Mouse (Mus musculus) kidney, adult 18-20 months (tissue): ENCODE data around the gene Slc36a3.

Experiments
- DNase-seq: peaks from one replicate; pipeline ENCODE4 v3.0.0; 2021

The Slc36a3 gene

DNA sequence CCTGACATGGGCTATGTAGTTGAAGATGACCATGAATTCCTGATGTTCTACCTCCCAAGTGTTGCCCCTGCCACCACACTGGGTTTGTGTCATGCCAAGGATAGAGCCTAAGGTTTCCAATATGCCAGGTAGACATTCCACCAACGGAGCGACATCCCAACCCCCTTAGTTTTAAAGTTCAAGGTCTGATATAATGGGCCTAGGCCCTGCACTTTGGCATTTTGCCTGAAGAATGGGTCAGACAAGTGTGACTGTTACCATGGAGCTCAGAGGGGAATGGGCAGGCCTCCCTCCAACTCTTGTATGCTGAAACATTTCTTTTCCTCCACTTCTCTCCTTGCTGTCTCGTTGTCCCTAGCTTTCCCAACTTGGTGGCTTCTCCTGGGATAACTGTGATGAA lies 48.3 kb downstream of the Slc36a3 start:
- DNase-seq = peak; percentile 57

DNA sequence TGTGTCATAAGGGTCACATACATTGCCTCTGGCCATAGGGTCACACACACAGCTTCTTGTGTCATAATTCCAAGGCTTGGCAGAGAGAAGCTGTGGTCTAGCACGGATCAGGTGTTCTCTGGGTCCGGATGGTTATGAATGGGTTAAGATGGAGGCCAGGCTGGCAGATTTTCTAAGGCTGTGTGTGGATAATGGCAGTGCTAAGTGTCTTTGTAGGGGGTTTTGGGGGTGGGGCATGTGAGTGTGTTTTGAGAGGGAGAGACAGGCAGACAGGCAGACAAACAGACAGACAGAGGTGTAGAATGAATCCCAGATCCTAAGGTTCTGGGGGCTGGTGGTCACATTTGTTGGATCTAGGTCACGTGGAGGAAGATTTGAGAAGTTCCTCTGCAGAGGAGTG lies 49.5 kb downstream of the Slc36a3 start:
- no peak for DNase-seq

DNA sequence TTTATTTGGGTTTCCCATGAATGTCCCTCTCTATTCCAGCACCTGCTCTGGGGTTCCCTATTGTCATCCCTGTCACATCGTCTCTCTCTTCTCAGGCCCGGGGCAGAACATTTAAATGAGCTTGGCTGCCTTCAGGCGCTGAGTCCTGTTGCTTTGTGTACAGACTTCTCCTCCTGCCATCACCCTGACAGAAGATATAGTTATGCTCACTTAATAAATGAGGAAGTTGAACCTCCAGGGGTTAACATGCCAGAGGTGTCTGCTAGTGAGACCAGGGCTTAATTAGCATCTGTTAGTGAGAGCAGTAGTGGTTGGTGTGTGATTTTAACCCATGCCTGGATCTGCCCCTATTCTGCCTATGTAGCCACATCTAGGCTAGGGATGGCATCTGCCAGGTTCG lies 51.6 kb downstream of the Slc36a3 start:
- DNase-seq = peak; percentile 10

DNA sequence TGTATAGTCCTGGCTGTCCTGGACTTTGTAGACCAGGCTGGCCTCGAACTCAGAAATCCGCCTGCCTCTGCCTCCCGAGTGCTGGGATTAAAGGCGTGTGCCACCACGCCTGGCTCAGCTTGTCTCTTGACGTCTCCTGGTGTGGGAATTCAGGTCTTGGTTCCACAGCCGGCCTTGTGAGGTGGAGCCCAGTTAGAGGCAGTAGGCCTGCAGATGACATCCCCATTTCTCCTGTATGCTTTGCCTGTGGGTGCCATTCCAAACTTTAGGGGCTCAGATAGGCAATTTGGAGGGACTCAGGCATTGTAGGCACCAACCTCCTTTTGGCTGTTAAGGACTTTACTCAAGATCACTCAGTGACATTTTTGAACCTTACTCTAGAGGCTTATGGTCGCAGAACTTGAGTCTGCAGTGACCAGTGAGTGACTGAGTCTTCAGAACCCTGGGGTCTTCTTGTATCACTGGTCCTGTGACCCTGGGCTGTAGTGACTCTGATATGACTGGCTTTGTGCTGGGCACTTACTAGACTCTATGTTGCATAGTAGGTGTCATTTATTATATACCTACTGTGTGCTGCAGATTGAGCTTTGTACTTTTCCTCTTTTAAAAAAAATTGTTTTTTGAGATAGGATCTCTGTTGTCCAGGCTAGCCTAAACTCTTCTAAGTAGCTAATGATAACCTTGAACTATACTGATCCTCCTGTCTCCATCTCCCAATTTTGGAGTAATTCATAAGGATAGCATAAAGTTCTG lies 52.3 kb downstream of the Slc36a3 start:
- peak; percentile 16 for DNase-seq

DNA sequence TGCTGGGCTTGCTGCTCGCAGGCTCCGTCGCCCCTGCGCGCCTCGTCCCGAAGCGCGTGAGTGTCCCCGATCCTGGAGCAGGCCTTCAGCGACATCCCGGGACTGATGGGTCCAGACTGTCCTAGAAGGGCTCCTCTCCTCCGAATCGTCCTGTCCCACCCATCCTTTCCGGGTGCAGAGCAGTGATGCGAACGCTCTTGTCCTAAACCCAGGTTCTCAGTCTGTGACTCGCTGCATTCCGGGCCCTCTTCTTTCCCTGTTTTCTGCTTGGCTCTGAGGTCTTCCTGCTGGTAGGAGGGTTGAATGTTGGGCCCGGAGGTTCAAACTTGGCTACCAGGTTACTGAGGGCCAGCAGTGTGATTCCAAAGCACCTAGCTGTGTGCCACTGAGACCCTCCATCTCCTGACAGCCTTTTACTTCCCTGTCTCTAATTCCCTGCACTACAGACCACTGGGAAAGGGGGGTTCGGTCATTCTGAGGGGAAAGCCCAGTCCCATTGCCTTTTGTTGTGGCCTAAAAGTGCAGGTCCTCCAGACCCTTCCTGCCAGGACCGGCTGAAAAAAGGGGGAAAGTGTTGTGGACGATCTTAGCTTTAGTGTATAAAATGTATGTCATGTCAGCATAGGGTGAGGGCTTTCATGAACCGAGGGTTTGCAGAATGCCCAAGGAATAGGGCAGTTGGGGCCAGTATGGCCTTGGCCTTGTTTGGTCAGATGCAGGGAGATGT lies 53.2 kb downstream of the Slc36a3 start:
- DNase-seq = no peak

DNA sequence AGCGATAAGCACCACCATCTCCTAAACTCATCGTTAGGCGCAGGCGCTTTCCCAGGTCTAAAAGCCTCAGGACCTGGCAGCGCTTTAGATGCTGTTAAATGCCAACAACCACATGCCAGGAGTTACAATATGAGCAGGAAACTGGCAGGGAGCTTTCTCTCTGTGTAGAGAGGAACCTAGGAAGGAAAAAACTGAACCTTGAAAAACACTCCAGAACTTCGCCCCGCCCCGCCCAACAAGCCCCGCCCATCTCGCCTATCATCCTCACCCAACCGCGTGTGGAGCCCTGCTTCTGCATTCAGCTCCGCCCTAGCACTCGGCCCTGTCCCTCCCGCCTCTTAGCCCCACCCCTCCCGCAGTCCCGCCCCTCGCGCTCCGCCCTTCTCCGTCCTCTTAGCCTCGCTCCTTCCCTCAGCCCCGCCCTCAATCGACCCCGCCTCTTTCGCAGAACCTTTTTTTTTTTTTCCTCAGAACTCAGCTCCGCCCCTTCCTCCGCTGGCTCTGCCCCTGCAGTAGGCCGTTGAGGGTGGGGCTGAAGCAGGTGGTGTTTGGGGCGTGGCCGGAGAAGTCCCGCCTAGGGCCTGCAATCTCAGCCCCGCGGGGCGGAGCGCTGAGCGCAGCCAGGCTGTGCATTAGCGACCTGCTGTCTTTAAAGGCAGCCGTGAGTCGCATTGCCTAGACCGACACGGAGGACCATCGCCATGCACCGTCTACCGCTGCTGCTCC lies 53.9 kb downstream of the Slc36a3 start, which contains the start of gene Gm2a:
Gm2a (plus strand) TSS at position 653 of the 726 bp plus-strand sequence.
- DNase-seq = peak; percentile 95

DNA sequence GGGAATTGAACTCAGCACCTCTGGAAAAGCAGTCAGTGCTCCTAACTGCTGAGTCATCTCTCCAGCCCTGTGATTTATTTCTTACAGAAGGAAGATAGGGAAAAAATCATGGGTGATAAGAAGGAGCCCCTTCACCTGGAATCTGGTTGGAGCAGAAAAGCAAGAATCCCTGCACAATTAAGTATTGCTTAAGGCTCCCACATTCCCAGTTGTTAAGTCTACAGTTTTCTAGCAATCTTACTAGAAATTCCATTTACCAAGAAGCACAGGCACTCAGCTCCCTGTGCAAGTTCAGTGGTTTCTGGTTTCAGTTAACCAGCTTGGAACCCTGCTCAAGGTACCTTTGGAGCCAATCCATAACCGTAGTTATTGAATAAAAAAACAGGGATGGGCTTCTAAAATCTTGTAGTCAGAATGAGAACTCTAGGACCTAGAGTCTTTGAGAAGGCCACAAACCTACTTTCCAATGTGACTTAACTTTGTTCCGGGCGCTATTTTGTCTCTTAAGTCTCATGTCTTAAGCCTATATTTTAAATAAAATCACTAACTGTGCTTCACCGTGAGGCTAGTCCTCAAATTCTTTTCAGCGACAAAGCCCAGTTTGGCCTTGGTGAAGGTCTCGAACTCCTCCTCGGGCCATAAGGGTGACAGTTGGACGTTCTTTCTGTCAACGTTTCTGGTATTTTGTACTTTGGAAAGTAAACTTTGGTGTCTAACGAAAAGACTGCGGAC lies 54.6 kb downstream of the Slc36a3 start:
- peak; percentile 16 for DNase-seq

GRCm38 (mm10) chr11:55096296-55096695 lies 55.2 kb downstream of the Slc36a3 start:
- peak; percentile 40 for DNase-seq

GRCm38 (mm10) chr11:55093096-55093495 lies 58.4 kb downstream of the Slc36a3 start:
- no peak for DNase-seq

GRCm38 (mm10) chr11:55089892-55090291 lies 61.6 kb downstream of the Slc36a3 start:
- DNase-seq = no peak

DNA sequence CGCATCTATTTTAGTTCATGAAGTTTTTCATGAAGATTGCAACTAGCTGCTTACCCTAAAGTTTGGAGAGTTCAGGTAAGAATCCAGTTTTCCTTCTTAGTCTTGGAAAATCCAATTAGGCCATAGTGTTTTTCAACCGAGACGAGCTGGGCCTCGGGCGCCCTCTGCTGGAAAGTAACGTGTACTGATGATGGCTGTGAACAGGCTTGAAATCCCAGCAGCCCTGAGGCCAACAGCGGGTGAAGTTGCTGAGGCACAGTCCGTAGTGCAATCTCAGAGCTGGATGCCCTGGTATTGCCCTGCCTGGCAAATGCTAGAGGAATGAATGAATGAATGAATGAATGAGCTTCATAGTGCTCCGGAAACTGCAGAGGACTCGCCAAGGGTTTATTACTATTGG lies 64.5 kb downstream of the Slc36a3 start:
- DNase-seq = peak; percentile 78

DNA sequence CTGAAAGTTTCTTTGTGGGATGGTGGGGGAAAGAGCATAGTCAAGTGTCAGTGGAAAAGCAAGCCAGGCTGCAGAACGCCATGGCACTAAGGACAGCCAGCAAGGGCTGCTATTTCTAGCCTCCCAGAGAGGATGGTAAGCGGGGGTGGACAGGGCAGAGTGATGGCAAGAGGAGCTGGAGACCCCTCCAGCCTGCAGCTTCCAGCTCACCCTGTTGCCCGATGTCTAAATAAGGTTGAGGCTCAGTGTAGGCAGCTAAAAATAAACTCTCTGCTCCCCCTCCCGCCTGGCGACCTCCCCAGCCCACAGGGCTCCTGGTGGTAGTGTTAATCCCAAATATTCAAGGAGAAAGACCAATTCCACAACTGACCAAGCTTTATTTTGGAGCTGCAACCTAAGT lies 66.1 kb downstream of the Slc36a3 start:
- DNase-seq = no peak

DNA sequence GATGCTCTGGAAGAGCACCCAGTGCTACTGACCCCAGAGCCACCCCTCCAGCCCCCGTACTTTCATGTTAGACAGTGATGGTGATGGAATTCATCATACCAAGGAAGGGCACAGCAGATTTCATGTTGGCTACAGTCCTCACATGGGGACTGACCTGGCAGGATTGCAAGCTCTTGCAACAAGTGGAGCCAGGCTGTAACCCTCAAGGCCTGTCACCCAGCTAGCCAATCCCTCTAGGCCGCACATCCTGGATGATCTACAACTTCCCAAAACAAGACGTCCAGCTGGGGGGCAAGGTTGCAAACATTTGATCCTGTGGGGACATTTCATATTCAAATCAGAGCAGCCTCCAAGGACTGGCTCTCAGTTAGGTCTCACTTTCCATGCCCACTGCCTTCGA lies 66.9 kb downstream of the Slc36a3 start:
- no peak for DNase-seq

GRCm38 (mm10) chr11:55081206-55081605 lies 70.3 kb downstream of the Slc36a3 start:
- no peak for DNase-seq

GRCm38 (mm10) chr11:55079180-55079579 lies 72.3 kb downstream of the Slc36a3 start:
- DNase-seq = no peak

DNA sequence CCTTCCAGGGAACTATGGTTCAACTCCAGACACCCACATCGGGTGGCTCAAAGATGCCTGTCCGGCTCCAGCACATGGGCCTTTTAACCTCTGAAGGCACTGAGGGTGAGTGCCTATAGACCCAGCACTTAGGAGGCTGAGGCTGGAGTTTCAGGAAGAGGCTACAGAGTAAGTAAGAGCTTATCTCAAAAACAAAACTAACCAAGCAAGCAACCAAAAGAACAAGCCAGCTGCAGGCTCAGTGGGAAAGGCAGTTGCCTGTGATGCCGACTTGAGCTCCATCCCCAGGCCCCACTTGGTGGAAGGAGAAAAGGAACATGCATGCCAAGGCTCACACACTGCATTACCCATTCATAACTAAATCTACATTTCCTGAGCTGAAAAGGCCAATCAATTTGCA lies 73.0 kb downstream of the Slc36a3 start:
- DNase-seq = no peak

- peak; percentile 53 for DNase-seq
These were observed 73.9 kb downstream of the Slc36a3 start, which contains the start of gene Ccdc69 for GRCm38 (mm10) chr11:55077331-55078231. Ccdc69 (minus strand) TSS chr11:55078131.

GRCm38 (mm10) chr11:55076234-55076633 lies 75.3 kb downstream of the Slc36a3 start:
- no peak for DNase-seq

DNA sequence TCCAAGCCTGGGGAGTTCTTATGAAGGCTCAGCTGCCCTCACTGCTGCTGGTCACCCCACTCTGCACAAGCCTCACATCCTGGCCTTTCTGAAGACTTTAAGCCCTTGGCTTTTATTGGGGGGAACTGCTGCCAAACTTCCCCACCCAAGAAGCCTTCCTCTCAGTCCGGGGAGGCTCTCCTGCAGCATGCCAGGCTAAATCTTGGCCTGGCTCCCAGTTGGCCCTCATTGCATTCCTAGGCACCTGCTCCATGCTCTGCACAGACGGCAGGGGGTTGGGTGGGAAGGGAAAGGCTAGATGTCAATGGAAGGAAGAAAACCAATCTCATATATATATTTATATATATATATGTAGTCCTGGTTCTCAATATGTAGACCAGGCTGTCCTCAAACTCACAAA lies 75.9 kb downstream of the Slc36a3 start:
- no peak for DNase-seq
